Mouse (Mus musculus): ENCODE data around the gene Rpl19.

GRCm38 (mm10) chr11:98018858-98019641 is 7.5 kb upstream of the Rpl19 start:
- peak; percentile 46 for TF ChIP-seq CTCF (IDR thresholded peaks at IDR 0.05; ENCODE audit: low read depth)
- TF ChIP-seq EP300 (IDR thresholded peaks at IDR 0.05; ENCODE audit: low read depth): no peak
